Mouse (Mus musculus) layer of hippocampus, postnatal 36 days (tissue): ENCODE data around the gene 4931406P16Rik. TPM values are rescaled to one million over a fixed set of nuclear protein-coding genes. Genes with fewer than 3 reads are reported as not detected.

Source experiments
- DNase-seq, 2 experiments: peaks; one replicate each; pipeline ENCODE4 v3.0.0; 2022
- total RNA-seq, 2 experiments: library from RNA; stranded (reverse); gene quantifications; 2 replicates each; pipeline ENCODE4 v1.2.3; 2021

The 4931406P16Rik gene
- total RNA-seq, 2 experiments from 2014 or later: 36.5 to 42.3 TPM

GRCm38 (mm10) chr7:34309186-34309764, 4.1 kb downstream of the 4931406P16Rik start:
- DNase-seq: no peak

GRCm38 (mm10) chr7:34308586-34308985, 4.8 kb downstream of the 4931406P16Rik start:
- DNase-seq: no peak

DNA sequence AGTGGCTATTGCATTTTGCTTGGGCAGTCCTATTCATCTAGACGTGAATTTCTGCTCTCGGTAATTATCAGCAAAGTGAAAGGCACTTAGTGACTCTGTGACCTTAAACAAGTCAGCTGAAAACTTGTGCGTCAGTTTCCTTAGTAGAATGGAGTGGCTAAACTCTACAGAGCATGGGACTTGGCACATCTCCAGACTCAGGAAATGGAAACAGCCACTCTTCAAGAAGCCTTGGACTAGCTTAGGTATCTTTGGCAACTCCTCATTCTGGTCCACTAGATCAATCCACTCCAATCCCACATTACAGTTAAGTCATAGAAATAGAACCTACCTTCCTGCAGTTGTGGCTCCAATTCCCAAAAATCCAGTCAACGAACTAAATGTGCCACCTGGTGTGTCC, 7.9 kb downstream of the 4931406P16Rik start:
- DNase-seq: no peak

- DNase-seq: no peak
Observed at GRCm38 (mm10) chr7:34302651-34303050, 10.7 kb downstream of the 4931406P16Rik start.

GRCm38 (mm10) chr7:34301952-34302351, 11.4 kb downstream of the 4931406P16Rik start:
- no peak for DNase-seq

DNA sequence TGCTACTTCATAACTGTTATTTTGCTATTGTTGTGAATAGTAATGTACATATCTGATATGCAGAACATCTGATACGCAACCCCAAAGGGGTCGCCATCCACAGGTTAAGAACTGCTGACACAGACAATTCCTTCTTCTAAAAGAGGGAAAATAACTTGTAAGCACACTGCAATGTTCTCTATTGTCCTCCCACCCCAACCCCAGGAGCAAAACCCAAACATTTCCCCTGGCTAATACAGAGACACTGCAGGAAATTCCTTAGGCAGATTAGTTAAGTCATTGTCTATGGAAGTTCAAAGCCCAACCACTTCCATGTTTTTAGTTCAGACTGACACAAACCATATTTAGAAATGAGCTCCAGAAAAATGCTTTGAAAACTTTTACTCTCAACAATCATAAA, 14.5 kb downstream of the 4931406P16Rik start:
- no peak for DNase-seq

- no peak for DNase-seq
Observed at GRCm38 (mm10) chr7:34296124-34296523, 17.2 kb downstream of the 4931406P16Rik start.

- no peak for DNase-seq
Observed at GRCm38 (mm10) chr7:34292633-34293032, 20.7 kb downstream of the 4931406P16Rik start.

DNA sequence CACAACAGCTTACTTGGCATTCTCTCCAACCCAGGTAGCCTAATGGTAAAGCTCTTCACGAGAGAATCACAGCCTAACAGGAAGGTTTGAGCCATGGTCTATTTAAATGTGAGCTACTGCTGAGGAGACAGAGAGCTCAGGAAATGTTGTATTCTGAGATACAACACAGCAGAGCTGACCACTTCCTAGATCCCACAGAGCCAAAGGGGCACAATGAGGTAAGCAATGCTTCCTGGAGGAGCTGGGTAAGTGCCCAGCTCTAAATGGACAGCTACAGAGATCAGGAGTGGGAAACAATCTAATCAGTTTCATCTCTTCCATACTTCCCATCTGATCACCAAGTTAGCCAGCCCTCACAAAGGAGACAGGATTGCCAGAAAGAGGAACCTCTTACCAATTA, 22.1 kb downstream of the 4931406P16Rik start:
- DNase-seq: no peak

DNA sequence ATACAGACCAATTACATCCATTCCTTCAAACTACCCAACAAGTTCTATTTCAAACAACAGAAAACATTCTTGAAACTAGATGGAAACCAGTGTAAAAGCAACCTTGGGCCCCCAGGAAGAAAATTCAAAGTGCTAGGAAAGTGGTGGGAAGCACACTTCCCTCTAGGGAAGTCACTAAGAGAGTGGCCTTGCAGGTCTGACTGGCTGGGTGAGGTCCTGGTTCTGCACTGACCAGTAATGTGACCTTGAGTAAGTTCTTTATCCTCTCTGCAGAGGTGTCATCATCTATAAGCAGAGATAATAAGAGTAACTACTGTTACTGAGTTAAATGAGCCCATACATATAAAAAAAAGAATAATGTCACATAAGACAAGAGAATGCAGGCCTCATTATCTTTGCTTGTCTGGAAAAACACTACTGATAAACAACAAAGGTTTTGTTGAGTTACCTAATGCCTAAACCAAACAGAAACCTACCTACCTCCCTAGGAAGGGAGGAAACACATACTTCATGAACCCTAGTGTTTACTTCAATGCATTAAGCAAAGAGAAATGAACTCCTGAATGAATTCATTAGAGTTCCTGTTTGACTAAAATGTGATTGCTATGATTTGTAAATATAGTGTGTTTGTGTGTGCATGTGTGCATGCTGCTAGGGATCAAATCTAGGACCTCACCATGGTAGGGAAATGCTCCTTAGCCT, 22.8 kb downstream of the 4931406P16Rik start:
- DNase-seq: no peak

GRCm38 (mm10) chr7:34277656-34278055, 35.7 kb downstream of the 4931406P16Rik start:
- no peak for DNase-seq

DNA sequence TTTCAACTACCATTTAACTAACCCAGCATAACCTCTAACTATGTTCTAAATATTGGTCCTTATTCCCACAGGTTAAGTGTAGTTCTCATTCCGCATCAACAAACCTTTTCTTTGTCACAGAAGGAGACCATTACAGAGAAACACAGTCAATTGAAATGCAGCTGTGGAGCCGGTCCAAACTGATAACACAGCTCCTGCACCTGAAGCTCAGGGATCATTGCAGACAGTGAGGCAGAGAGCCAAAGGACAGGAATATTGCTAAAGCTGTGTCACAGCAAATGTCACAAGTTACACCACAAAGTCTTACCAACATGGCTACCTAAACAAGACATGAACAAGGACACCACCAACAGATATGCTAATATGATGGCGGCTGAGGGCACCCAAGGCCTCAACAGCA, 37.3 kb downstream of the 4931406P16Rik start:
- no peak for DNase-seq

DNA sequence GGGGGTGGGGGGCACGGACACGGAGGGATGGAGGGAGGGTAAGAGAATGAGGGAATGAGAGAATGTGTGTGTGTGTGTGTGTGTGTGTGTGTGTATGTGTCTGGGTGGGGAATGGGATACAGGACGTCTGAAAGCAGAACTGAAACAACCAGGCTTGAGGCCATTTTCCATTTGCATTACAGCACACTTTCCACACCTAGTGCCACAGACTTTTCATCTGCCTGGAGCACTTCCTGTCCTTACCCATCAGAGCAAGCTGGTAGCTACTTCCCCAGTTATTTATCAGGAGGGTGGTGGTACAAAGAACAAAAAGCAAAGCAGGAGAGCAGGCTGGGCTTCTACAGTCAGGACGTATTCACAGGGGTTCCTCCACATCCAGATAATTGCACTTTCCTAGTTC, 40.9 kb downstream of the 4931406P16Rik start:
- no peak for DNase-seq

DNA sequence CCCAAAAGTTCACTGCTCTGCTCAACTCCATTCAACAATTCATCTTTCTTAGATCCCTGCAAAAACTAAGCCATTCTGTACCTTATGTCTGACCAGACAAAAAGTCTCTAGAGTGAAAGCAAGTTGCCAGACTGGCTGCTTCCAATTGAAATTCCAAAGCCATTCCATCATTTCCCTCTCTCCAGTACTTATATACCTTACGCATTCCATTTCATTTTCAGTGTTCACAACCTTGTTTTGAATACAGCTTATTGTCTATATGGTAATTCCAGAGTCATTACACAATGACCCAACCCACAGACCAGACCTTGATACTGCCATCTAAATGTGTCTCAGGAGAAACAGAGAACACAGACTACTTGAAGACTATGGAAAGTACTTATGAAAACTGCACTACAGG, 44.9 kb downstream of the 4931406P16Rik start:
- DNase-seq: no peak

- DNase-seq: no peak
Observed at GRCm38 (mm10) chr7:34266421-34266820, 46.9 kb downstream of the 4931406P16Rik start.

DNA sequence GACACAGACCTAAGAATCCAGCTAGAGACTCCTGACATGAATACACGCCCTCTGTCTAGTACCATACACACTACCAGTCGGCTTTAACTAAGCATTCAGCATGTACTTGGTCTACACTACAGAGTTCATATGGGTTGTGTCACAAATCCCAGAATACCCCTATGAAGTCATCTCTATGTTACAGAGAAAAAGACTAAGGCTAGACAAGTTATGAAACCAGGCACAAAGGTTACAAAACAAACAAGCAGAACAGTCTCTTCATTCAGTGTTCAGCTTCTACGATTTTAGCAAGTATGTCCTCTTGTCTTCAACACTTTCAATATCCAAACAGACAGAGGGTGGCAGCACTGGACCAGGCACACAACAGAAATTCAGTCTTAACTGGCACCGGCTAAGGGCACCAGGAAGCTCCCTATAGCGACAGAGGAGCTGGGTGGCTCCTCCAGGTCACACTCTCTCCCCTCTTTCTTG, 47.4 kb downstream of the 4931406P16Rik start:
- peak; percentile 51 to 54 for DNase-seq

- DNase-seq: no peak
Observed at GRCm38 (mm10) chr7:34263437-34263836, 49.9 kb downstream of the 4931406P16Rik start.

- no peak for DNase-seq
Observed at GRCm38 (mm10) chr7:34258407-34258806, 54.9 kb downstream of the 4931406P16Rik start.

DNA sequence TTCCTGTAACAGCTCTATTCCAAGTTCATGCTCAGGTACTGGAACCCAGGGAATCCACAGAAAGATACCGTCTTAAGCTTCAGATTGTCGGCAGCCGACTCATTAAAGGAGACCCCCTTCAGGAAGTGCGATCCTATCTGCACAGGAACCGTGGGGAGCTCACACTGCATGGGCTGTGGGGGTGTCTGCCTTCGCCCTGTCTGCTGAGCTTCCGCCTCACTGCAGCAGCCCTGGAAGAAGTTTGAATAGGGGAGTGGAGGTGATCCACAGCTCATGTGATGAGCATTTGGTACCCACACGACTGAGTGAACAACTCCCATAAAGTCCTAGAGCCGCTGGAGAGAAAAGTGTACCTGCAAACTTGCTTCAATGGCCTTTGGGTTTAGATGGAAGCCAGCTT, 56.1 kb downstream of the 4931406P16Rik start:
- DNase-seq: no peak

GRCm38 (mm10) chr7:34255916-34256315, 57.4 kb downstream of the 4931406P16Rik start:
- DNase-seq: no peak

DNA sequence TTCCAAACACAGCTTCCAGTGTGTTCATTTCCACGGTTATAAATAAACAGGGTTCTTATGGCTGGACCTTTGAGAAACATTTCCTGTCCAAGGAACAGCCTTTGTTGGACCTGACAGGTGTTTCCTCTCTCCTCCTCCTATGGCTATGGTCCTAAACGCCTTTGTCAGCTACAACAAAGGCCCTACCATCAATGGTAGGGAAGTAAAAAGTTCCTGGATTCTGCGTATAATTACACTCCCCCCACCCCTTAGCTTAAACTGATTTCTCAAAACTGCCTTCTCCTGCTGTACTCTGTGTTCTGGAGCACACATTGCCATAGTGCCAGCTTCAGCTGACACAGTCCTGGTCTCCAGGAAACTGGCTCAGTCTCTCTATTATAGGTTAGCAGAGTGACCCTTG, 58.2 kb downstream of the 4931406P16Rik start:
- no peak for DNase-seq

GRCm38 (mm10) chr7:34252030-34252429, 61.3 kb downstream of the 4931406P16Rik start:
- no peak for DNase-seq

GRCm38 (mm10) chr7:34250738-34251137, 62.6 kb downstream of the 4931406P16Rik start, which contains the start of gene Gm6096:
Gene Gm6096, plus strand, starts transcription at chr7:34251038.
- DNase-seq: no peak

- DNase-seq: no peak
Observed at GRCm38 (mm10) chr7:34246870-34247499, 66.4 kb downstream of the 4931406P16Rik start.
